Mouse (Mus musculus): ENCODE measurements around the gene Stim1. TPM values are rescaled to one million over a fixed set of nuclear protein-coding genes. Genes with fewer than 3 reads are reported as not detected.
"Not testable (repeated sequence)": the region's sequence is repeated elsewhere in the genome, so short reads cannot be mapped to it uniquely, and the experiment has no call there.

The Stim1 gene
- total RNA-seq, 2 experiments from 2014 or later, result 68.2 to 74.1 TPM

- no peak for DNase-seq (ENCODE audit: low spot score in 2 of 2)
Observed at GRCm38 (mm10) chr7:102349236-102349635, 81.6 kb downstream of the Stim1 start.

DNA sequence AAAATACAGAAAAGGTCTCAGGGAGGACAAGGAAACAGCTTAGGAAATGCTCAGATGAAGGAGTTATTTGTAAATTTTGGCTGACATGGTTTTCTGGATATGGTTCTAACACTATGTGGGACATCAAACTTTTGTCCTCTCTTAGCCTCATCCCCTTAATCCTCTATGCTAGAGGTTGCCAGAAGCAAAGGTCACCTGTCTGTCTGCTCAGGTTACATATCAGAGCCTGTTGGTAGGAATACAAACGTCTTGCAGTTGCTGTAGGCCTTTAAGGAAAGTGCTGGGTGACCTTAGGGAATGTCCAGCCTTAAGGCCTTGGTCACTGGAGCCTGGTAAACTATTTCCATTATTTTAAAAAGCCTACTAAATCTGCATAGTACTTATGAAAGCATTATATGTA, 85.8 kb downstream of the Stim1 start:
- no peak for DNase-seq (ENCODE audit: low spot score in 2 of 2)

- no peak for DNase-seq (ENCODE audit: low spot score in 2 of 2)
Observed at GRCm38 (mm10) chr7:102358124-102358523, 90.5 kb downstream of the Stim1 start.

- DNase-seq (ENCODE audit: low spot score in 2 of 2), result no peak
Observed at GRCm38 (mm10) chr7:102361297-102361696, 93.7 kb downstream of the Stim1 start.

DNA sequence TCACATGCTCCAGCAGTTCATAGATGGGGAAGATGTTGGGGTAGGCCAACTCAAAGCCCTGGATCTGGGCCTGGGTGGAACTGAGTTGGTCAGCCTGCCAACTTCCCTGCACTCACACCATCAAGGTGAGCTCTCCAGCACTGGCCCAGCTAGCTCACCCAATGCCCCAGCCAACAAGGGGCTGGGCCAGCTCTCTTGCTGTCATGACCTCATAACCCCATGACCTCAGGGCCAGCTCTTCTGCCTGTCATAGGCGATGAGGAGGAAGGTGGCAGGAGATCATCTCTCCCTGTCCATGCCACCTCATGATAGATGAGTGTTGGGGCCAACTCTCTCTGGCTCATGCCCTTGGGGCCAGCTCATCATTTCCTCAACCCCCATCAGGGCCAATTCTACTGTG, 96.2 kb downstream of the Stim1 start:
- DNase-seq (ENCODE audit: low spot score in 2 of 2), result no peak

GRCm38 (mm10) chr7:102369661-102370060, 102.1 kb downstream of the Stim1 start:
- no peak for DNase-seq (ENCODE audit: low spot score in 2 of 2)

DNA sequence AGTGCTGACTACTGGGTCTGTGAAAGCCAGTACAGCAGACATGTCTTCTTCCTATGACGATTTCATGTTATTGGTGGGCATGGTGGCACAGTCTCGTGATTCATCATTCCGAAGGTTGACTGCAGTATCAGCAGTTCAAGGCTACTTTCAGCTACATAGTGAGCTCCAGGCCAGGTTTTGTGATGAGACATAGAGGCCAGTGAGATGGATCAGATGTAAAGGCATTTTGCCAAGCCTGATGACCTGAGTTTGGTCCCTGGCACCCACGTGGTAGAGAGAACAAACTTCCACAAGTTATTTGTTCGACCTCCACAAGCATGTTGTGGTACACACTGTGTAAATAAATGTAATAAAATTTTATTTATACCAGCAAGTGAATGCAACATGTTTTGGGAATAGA, 102.9 kb downstream of the Stim1 start:
- no peak for DNase-seq (ENCODE audit: low spot score in 2 of 2)

DNA sequence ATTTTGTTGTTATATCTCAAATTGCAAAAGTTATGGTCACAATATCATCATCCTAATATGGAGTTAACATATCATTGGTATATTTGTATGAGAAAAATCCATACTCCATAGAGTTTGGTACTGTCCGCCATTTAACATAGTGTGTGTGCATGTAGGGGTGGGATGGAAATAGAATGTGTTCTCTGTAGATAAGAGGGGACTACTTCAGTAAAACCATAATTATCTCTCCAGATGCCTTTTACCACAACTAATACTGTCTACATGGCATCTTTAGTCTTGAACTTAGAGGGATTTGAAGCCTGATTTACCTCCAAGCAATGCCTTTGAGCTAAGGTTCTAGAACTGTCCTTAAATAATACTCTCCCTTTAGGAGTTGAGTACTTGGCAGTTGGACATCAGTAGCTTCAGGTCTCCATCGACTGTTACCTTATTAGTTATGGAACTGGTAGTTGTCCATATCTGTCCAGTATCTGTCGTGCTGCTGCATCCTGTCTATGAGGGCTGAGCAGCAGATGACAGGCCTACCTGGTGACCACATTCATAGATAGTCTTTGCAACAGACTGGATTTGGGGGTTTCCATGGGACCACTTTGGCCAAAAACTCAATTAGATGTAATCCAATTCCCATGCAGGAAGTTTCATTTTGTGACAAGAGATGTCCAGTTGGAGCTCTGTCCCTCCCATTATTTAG, 105.9 kb downstream of the Stim1 start:
- DNase-seq (ENCODE audit: low spot score in 2 of 2), result no peak

GRCm38 (mm10) chr7:102383221-102383620, 115.6 kb downstream of the Stim1 start:
- DNase-seq (ENCODE audit: low spot score in 2 of 2), result no peak

DNA sequence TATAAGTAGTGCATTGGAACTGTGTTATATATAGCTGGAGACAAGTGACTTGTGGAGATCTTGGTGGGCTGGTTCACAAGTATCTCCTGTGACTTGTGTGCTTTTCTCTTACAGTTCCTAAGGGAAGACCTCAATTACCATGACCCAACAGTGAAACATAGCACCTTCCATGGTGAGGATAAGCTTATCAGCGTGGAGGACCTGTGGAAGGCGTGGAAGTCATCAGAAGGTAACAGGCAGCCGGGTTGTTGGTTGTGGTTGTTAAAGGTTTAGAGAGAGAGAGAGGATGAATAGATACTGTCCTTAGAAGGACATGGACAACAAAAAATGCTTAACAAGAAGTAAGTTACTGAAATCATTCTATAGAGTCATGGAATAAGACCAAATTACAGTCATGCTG, 118.4 kb downstream of the Stim1 start:
- DNase-seq (ENCODE audit: low spot score in 2 of 2), result no peak

DNA sequence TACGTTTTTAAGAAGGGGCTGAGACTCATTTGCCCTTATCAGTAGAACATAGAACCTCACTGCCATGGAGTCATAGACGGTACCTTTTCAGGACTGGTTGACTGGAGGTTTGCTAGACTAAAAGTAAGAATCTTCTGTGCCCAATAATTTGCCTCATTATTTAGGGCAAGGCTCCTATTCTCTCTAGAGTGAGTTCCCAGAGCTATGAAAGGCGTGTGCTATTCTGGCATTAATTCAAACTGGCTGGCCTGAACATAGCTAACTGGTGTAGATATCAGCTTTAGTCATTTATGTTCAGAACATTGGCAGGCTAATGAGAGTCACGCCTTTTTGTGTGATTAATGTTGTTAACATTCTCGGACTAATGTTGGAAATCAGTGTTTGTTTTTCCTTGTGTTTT, 121.5 kb downstream of the Stim1 start:
- DNase-seq (ENCODE audit: low spot score in 2 of 2), result no peak

DNA sequence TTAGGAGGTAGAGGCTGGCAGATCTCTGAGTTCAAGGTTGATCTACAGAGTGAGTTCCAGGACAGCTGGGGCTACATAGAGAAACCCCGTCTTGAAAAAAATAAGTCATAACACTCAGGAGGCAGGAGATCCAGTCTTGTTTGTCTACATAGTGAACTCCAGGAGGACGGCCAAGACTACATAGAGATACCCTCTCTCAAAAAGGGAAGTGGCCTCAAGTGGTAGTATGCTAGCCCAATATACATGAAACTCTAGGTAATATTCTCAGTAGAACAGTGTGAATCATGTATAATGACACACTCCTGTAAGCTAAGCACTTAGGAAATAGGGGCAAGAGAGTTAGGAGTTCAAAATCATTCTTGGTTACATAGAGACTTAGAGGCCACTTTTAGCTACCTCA, 126.3 kb downstream of the Stim1 start:
- no peak for DNase-seq (ENCODE audit: low spot score in 2 of 2)

GRCm38 (mm10) chr7:102395894-102396293, 128.3 kb downstream of the Stim1 start:
- DNase-seq (ENCODE audit: low spot score in 2 of 2), result no peak

- no peak for DNase-seq (ENCODE audit: low spot score in 2 of 2)
Observed at GRCm38 (mm10) chr7:102396331-102396730, 128.7 kb downstream of the Stim1 start.

DNA sequence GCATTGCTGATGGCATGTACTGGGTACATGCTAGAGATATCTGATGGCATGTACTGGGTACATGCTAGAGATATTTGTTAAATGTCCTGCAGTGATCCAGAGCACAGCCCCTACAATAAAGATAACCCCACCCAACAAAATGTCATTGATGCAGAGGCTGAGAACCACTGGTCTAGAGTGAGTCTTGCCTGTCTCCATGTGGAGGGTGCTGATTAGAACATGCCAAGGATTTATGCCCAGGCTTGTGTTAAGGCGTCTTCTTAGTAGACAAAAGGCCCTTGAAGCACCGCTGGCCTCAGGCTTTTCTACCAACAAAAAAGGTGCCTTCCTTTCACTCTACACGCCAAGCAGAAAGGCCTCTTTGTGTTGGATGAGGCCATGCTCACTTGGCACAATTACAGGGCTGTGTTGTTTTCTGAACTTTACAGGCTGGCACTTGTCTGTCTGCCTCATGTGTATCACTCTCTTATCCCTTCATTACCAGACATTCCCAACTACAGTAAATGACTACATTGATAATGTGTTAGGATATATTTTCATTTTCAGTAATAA, 131.7 kb downstream of the Stim1 start:
- no peak for DNase-seq (ENCODE audit: low spot score in 2 of 2)

DNA sequence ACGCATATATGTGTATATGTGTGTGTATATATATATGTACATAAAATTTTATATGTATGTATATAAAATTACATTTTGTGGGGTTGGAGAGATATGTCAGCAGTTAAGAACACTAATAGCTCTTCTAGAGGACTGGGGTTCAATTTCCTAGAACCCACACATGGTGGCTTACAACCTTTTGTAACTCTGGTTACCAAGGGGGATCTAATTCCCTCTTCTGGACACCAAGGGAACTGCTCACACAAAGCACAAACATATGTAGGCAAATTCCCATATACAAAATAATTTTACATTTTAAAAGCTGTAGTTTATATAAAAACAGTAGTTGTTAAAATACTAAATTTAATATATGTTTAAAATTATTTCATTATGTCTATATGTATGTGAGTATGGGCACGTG, 136.5 kb downstream of the Stim1 start:
- no peak for DNase-seq (ENCODE audit: low spot score in 2 of 2)

GRCm38 (mm10) chr7:102407440-102407839, 139.8 kb downstream of the Stim1 start:
- DNase-seq (ENCODE audit: low spot score in 2 of 2), result no peak

- not testable (repeated sequence) for DNase-seq (ENCODE audit: low spot score in 2 of 2)
Observed at GRCm38 (mm10) chr7:102415272-102415671, 147.7 kb downstream of the Stim1 start.

DNA sequence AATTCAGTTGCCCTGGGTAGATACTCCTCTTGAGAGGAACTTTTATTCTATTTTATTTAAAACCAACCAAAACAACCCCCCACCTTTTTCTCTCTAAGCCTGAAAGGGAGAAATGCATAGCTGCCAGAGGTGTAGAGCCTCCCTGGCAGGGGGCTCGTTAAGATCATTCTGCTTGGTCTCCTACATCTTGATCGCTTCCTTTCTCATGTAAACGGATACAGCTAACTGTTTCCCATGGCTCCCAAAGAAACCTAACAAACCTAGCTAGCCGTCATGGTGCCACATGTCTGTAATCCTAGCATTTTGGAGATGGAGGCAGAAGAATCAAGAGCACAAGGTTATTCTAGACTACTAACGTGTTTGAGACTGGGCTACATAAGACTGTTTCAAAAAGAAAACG, 148.2 kb downstream of the Stim1 start:
- no peak for DNase-seq (ENCODE audit: low spot score in 2 of 2)

DNA sequence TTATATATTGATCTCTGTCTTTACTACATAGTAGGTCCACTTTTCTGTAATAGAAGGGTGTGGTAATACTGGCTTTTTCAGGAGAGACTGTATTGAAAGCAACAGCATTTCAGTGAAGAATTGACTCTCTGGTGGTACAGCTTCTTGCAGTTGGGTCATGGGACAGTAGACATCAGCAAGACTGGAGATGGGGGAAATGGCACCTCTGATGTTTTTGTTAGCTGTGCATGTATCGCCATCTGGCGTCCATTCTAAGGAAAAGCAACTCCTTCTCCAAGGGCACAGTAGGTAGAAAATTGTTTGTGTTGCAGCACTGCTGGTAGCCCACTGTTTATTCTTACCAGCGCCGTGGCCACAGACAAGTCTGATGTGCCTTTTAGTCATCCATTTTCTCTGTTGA, 149.8 kb downstream of the Stim1 start:
- DNase-seq (ENCODE audit: low spot score in 2 of 2), result no peak

DNA sequence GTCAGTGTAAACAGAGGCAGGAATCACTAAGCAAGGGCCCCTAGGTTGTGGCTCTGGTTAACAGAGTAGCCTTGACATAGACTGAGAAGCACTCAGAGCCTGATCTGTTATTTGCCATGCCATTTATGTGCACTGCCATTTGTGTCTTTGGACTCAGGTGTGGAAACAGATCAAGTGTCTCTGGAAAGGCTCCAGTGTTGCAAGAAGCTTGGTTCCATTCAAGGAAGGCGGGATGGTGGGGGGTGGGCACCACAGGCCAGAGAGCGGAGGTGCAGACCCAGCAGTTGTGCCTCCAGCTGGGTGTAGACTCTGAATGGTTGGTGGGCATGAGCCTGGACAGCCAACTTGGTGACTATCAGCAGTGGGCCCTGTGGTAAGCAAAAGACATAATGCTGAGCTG, 154.4 kb downstream of the Stim1 start:
- no peak for DNase-seq (ENCODE audit: low spot score in 2 of 2)

DNA sequence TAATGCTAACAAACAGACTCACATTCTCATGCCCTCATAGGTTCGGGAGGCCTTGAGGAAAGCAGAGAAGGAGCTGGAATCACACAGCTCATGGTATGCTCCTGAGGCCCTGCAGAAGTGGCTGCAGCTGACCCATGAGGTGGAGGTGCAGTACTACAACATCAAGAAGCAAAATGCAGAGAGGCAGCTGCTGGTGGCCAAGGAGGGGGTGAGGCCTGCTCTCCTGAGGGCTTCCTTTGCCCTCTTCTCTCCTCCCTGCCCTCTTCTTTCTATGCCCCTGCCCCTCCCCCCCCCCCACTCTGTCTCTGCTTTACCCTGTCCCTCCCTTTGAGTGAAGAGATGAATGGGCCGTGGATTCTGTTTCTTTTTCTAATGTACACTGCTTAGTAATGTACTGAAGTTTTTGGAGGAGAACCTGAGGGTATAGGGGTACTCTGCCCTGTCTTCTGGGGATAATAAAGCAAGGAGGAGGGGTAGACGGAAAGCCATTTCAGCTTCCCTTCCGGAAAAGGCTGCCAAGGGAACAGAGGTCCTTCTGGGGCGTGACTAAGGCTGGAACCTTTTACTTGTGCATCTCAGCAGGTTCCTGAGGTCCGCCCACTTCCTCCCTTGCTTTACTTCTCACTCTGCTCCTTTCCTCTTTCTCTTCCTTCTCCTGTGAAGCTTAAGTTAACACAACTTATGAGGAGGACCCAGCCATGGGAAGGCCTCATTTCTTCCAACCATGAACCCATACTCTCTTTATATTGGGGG, 158.5 kb downstream of the Stim1 start:
- DNase-seq (ENCODE audit: low spot score in 2 of 2), result no peak

DNA sequence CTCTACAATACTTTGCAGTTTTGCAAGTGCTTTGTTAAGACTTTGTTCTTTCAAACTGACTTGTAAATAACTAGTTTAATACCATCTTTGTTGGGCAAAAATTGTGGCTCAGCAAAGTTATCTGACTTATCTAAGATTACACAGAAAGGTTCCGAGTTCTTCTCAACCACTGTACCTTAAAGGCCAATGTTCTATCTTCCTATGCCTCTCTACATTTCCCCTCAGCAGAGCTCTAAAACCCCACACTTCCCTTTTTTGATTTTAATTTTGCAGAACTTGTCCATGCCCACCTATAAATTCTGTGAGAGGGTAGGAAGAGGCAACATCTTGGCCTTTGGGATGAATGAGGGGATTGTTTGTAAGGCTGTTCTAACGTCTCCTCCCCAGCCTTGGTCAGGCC, 166.7 kb downstream of the Stim1 start:
- no peak for DNase-seq (ENCODE audit: low spot score in 2 of 2)

Measured in adrenal gland, postnatal 4 days (tissue).